ENCODE assay signal across 8 mouse cellular contexts in genomic region chr13:28417929-28418881, GRCm38 (mm10).
A peak's percentile ranks its signal among the peaks of the same experiment; 100 is the strongest.
DNase-seq lines count a peak whose midpoint lies in the region; ATAC-seq lines count a peak whose summit lies in the region.

No protein-coding gene starts in this region.

- H3K9me3 ChIP-seq in intestine, embryonic 14.5 days (ENCODE audit: control insufficient read depth, low read length): no peaks in the 10 kb centered on the region

- intact Hi-C loops in left cerebral cortex, postnatal 10 days (cut with DNase I): loop anchor here (5.0 kb wide), 1 partner anchor 1419 kb away; no protein-coding TSS in a partner anchor

- peak overlapping the region; percentile 8; the same call in 1 of the 2 replicates for H3K4me3 ChIP-seq in intestine, embryonic 14.5 days (ENCODE audit: low read depth, low read length)

- peak; percentile 22 for ATAC-seq in granulocyte monocyte progenitor cell, adult 5-6 weeks (replicated peaks; ENCODE audit: poor library complexity, severe bottlenecking)
- ATAC-seq in intestine, embryonic 14.5 days (replicated peaks; ENCODE audit: low FRiP score, low TSS enrichment, low read depth): peak; percentile 86
- ATAC-seq in megakaryocyte, adult 5-6 weeks (ENCODE audit: poor library complexity, severe bottlenecking): peak; percentile 25; the same call in 1 of the 2 replicates

- H3K27me3 ChIP-seq in intestine, embryonic 14.5 days (replicated peaks; ENCODE audit: control insufficient read depth, insufficient read depth, low read length): no peaks in the 10 kb centered on the region

- peak overlapping the region; percentile 39 for H3K4me2 ChIP-seq in intestine, embryonic 14.5 days (ENCODE audit: low read length)

- peak overlapping the region; percentile 14; the same call in 1 of the 2 replicates for H3K9ac ChIP-seq in intestine, embryonic 14.5 days (ENCODE audit: low read length)

- no peaks in the 10 kb centered on the region for H3K36me3 ChIP-seq in intestine, embryonic 14.5 days (ENCODE audit: control insufficient read depth, insufficient read depth, low read length)

- 9% methylated on average over 11 of the region's 11 CpGs for WGBS in intestine, embryonic 14.5 days

- DNase-seq in adrenal gland, postnatal 14 days: peak; percentile 49
- peak; percentile 67 for DNase-seq in embryo, embryonic 9.5 days (ENCODE audit: extremely low spot score)
- peak; percentile 83 for DNase-seq in intestine, embryonic 14.5 days (ENCODE audit: low spot score)
- DNase-seq in left cerebral cortex, postnatal 10 days (ENCODE audit: extremely low spot score in 1 of 2, low spot score in 2 of 2): peak; percentile 38 to 80
- DNase-seq in right cerebral cortex, adult 18-20 months: peak; percentile 54
- no peak for DNase-seq in urinary bladder, adult 18-20 months (ENCODE audit: low spot score in 2 of 2)

- peaks cover 36% of the 10 kb centered on the region for H3K4me1 ChIP-seq in intestine, embryonic 14.5 days (replicated peaks; ENCODE audit: control insufficient read depth, insufficient read depth, low read length)

- H3K27ac ChIP-seq in intestine, embryonic 14.5 days (ENCODE audit: low read depth): peak overlapping the region; percentile 96

Comparison
In these comparisons a context has a peak if more than half of its experiments do, and no peak if none do; other contexts are left out.
1. DNase-seq: peak in adrenal gland, postnatal 14 days (single experiment), embryo, embryonic 9.5 days (single experiment), intestine, embryonic 14.5 days (single experiment), left cerebral cortex, postnatal 10 days (2 of 2) and right cerebral cortex, adult 18-20 months (single experiment); none in urinary bladder, adult 18-20 months (0 of 2).
2. ATAC-seq: peak in every context shown above with its lines; median percentile 86 in intestine, embryonic 14.5 days; 25 in megakaryocyte, adult 5-6 weeks; 22 in granulocyte monocyte progenitor cell, adult 5-6 weeks.